Mouse (Mus musculus) forebrain, embryonic 11.5 days (tissue): ENCODE results near the gene Cd82. TPM values are rescaled to one million over a fixed set of nuclear protein-coding genes. Genes with fewer than 3 reads are reported as not detected.

ENCODE experiments used
- ATAC-seq: fragments of 200-750 bp; cut with Nextera tagmentation; replicated peaks from 2 replicates; pipeline ENCODE4 v1.8.0; 2017; ENCODE audit warnings: moderate TSS enrichment; ENCODE audit not compliant: low FRiP score
- DNase-seq: peaks from one replicate; pipeline ENCODE4 v3.0.0-alpha.2; 2017; ENCODE audit warnings: low spot score
- H3K27ac ChIP-seq: fragments of 300-500 bp; sonication (generic); 2 replicates; pipeline ENCODE4 v1.5.1; 2014; ENCODE audit warnings: low read depth, low read length
- H3K27me3 ChIP-seq: fragments of 300-500 bp; sonication (generic); 2 replicates; pipeline ENCODE4 v1.6.1; 2014; ENCODE audit warnings: mild to moderate bottlenecking, low read length, mixed read lengths; ENCODE audit not compliant: control insufficient read depth, insufficient read depth
- H3K36me3 ChIP-seq: fragments of 300-500 bp; sonication (generic); 2 replicates; pipeline ENCODE4 v1.6.1; 2014; ENCODE audit warnings: mild to moderate bottlenecking, low read length, moderate library complexity, mixed read lengths; ENCODE audit not compliant: control insufficient read depth, insufficient read depth
- H3K4me1 ChIP-seq: fragments of 300-500 bp; sonication (generic); replicated peaks from 2 replicates; pipeline ENCODE4 v1.6.1; 2014; ENCODE audit warnings: low read length, mixed read lengths; ENCODE audit not compliant: control insufficient read depth, insufficient read depth
- H3K4me2 ChIP-seq: fragments of 300-500 bp; sonication (generic); 2 replicates; pipeline ENCODE4 v1.6.1; 2014; ENCODE audit warnings: low read depth, mild to moderate bottlenecking, low read length, moderate library complexity, mixed read lengths; ENCODE audit not compliant: severe bottlenecking
- H3K4me3 ChIP-seq: fragments of 300-500 bp; sonication (generic); 2 replicates; pipeline ENCODE4 v1.5.1; 2014; ENCODE audit warnings: low read depth, low read length
- H3K9ac ChIP-seq: fragments of 300-500 bp; sonication (generic); 2 replicates; pipeline ENCODE4 v1.6.1; 2014; ENCODE audit warnings: low read length
- H3K9me3 ChIP-seq: fragments of 300-500 bp; sonication (generic); 2 replicates; pipeline ENCODE4 v1.6.1; 2016; ENCODE audit warnings: low read length, mixed read lengths; ENCODE audit not compliant: control insufficient read depth
- WGBS: fragments of 180-500 bp; shearing (Covaris S2); extraction: QIAGEN DNeasy Blood & Tissue Kit; methylation state at CpG from one replicate; pipeline ENCODE4 v1.1.7; 2014; 5-methylcytosine and 5-hydroxymethylcytosine counted together
- microRNA-seq: library from miRNA; unstranded; fragments of <30 nt; microRNA quantifications from one replicate; pipeline ENCODE4, GENCODE M21; 2016; ENCODE audit not compliant: insufficient number of aligned reads
- polyA plus RNA-seq: library from polyadenylated mRNA; unstranded; fragments of >200 nt; fragmentation: Nextera tagmentation; extraction: Ambion mirVana; gene quantifications from 2 replicates; pipeline ENCODE4 v1.2.1, GENCODE M21; 2014

The Cd82 gene
- polyA plus RNA-seq, 1 experiment from 2014 or later: 4.5 TPM

- no peak overlapping the region for H3K4me3 ChIP-seq
- no peak overlapping the region for H3K27ac ChIP-seq
- no peaks in the 10 kb centered on the region for H3K36me3 ChIP-seq
- ATAC-seq (no peak), DNase-seq (no peak)
- no peaks in the 10 kb centered on the region for H3K4me1 ChIP-seq
- no peak overlapping the region for H3K9ac ChIP-seq
- WGBS: 97% methylated on average over 3 of the region's 3 CpGs
- no peaks in the 10 kb centered on the region for H3K9me3 ChIP-seq
- no peak overlapping the region for H3K4me2 ChIP-seq
- H3K27me3 ChIP-seq: no peaks in the 10 kb centered on the region
These were observed 85.8 kb downstream of the Cd82 start for GRCm38 (mm10) chr2:93377157-93377556.

DNA sequence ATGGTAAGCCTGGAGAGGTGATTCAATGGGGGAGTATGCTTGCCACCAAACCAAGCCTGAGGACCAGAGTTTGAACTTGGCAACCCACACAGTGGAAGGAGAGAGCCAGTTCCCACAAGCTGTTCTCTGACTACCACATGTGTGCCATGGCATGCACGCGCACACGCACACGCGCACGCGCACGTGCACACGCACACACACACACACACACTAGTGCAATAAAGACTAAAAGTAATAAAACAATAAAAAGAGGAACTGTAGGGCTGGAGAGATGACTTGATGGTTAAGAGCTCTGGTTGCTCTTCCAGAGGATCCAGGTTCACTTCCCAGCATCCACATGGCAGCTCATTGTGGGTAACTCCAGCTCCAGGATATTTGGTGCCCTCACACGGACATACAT, 90.1 kb downstream of the Cd82 start:
- H3K27me3 ChIP-seq: no peaks in the 10 kb centered on the region
- ATAC-seq (no peak), DNase-seq (no peak)
- H3K27ac ChIP-seq: no peak overlapping the region
- H3K4me3 ChIP-seq: no peak overlapping the region
- H3K36me3 ChIP-seq: no peaks in the 10 kb centered on the region
- H3K4me1 ChIP-seq: no peaks in the 10 kb centered on the region
- no peaks in the 10 kb centered on the region for H3K9me3 ChIP-seq
- H3K4me2 ChIP-seq: no peak overlapping the region
- no peak overlapping the region for H3K9ac ChIP-seq
- WGBS: 95% methylated on average over 10 of the region's 10 CpGs

- H3K9me3 ChIP-seq: no peaks in the 10 kb centered on the region
- H3K27me3 ChIP-seq: no peaks in the 10 kb centered on the region
- H3K36me3 ChIP-seq: no peaks in the 10 kb centered on the region
- WGBS: 26% methylated on average over 5 of the region's 6 CpGs
- ATAC-seq (no peak; the same call in 1 of the 2 replicates), DNase-seq (no peak)
- H3K4me2 ChIP-seq: no peak overlapping the region
- no peak overlapping the region for H3K9ac ChIP-seq
- no peak overlapping the region for H3K4me3 ChIP-seq
- H3K4me1 ChIP-seq: no peaks in the 10 kb centered on the region
- no peak overlapping the region for H3K27ac ChIP-seq
These were observed 90.8 kb downstream of the Cd82 start for GRCm38 (mm10) chr2:93372097-93372571.

Small RNAs within 50 kb of the gene (microRNA-seq; reads per million reads assigned to microRNA genes)
- not detected for gene Mir7001

Other genes starting within 250 kb of the Cd82 start
- 54.1 and 56.4 TPM in 2 replicates for gene Tspan18, start 128.6 kb downstream of the Cd82 start, polyA plus RNA-seq
- gene Gm10803, start 97.4 kb upstream of the Cd82 start, polyA plus RNA-seq: not detected in 2 replicates
- 10.0 and 11.2 TPM in 2 replicates for gene Alx4, start 179.2 kb upstream of the Cd82 start, polyA plus RNA-seq